Mouse (Mus musculus): ENCODE measurements around the gene Flot2.

Flot2 gene

DNA sequence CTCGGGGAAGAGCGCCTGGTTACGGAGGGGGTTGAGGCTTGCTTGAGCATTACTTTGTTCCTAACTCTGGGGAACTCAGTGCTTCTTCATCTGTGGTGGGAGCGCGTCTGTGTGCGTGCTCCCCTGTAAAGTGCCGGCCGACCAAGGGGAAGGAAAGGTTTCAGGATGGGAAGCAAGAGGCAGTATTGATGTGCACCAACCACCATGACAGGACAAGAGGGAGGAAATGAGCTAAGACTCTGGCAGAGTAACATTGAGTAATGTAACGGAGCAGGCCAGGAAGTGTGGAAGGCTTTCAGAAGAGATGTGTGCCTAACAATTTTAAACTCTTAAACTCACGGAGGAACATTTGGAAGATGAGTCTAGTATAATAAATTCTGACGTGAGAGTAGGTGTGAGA, 63.0 kb downstream of the Flot2 start:
- CTCF ChIA-PET: no interaction called here

DNA sequence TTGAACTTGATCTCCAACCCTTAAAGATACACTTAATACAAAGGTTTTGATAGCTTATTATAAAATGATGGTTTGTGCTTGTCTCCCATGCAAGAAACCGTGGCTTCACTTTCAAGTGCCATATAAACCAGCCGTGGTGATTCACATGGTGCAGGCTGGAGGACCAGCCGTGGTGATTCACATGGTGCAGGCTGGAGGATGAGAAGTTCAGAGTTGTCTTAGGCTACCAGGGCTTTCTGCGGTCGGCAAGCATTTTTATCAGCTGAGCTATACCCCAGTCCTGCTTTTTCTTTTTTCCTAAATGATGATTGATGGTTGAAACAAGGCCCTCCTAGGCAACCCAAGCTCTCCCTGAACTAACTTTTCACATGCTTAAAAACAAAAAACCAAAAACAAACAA, 64.4 kb downstream of the Flot2 start:
- CTCF ChIA-PET: interaction anchor here (0.6 kb wide), 1 partner anchor 15 kb away, joined by 3 read pairs; no protein-coding TSS in a partner anchor

DNA sequence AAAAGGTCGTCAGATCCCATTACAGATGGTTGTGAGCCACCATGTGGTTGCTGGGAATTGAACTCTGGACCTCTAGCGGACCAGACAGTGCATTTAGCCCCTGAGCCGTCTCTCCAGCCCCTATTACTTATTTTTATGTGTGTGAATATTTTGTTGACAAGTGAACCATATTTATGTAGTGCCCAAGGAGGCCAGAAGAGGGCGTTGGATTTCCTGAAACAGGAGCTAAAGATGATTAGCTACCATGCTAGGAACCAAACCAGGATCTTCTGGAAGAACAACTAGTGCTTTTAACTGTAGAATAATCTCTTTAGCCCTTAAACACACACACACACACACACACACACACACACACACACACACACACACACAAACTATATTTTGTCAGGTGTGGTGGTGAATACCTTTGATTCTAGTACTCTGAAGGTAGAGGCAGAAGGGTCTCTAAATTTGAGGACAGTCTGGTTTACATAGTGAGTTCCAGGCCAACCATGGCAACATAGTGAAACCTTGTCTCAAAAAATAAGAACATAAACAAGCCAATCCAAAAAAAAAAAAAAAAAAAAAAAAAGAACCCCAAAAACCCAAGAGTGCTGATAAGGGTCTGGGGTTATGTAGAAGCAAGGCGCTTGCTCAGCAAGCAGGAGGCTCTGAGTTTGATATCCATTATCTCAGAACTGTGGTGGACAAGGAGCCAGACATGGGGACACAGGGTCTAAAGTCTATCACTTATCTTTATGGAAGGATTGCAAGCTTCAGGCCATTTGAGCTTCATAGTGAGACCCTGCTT, 65.4 kb downstream of the Flot2 start:
- CTCF ChIA-PET: no interaction called here

GRCm38 (mm10) chr11:78104501-78104900, 66.8 kb downstream of the Flot2 start:
- CTCF ChIA-PET: no interaction called here
